In the genomic region with DNA sequence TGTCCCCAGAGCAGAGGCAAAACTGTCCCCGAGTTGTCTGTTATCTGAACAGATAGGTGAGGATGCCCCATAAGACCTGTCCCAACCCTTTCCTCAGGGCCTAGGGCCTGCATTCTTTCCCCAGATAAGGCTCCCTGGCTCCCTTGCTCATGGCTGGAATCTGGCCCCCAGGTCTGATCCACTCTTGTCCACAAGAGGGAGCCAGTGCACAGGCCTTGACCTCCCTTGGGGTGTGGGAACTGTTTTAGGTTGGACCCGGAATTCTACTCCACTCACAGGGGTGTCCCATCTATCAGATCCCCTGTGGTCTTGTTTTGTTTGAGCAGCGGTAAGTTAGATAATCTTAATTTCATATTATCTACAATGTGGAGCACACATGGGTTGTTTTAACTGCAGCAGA, we compare ENCODE assay signal across 8 mouse cellular contexts. TPM values are rescaled to one million over a fixed set of nuclear protein-coding genes. Genes with fewer than 3 reads are reported as not detected.
DNase-seq lines count a peak whose midpoint lies in the region; ATAC-seq and TF ChIP-seq lines count a peak whose summit lies in the region.

No protein-coding gene starts in this region.

- intact Hi-C loops in gastrocnemius, postnatal 36 days (cut with DNase I): loop anchor here (5.0 kb wide), 3 partner anchors 83 to 242 kb away; no protein-coding TSS in a partner anchor

- H3K9me3 ChIP-seq in limb, embryonic 14.5 days (ENCODE audit: control insufficient read depth, low read length): no peaks in the 10 kb centered on the region

- H3K4me1 ChIP-seq in limb, embryonic 14.5 days (ENCODE audit: control insufficient read depth, insufficient read depth, low read length): peaks cover 9% of the 10 kb centered on the region

- no peak for TF ChIP-seq POLR2A in limb, embryonic 14.5 days (IDR thresholded peaks at IDR 0.05; ENCODE audit: borderline replicate concordance, extremely low read depth, insufficient read depth, insufficient read length)

- H3K9ac ChIP-seq in limb, embryonic 14.5 days (ENCODE audit: low read depth, low read length, severe bottlenecking): no peak overlapping the region

- H3K4me2 ChIP-seq in limb, embryonic 14.5 days (replicated peaks; ENCODE audit: low read depth, low read length, severe bottlenecking): no peak overlapping the region

- peak; percentile 83 for DNase-seq in 3T3-L1 (ENCODE audit: low read depth, low spot score)
- peak; percentile 66 to 78 for DNase-seq in adrenal gland, adult 18-20 months (ENCODE audit: low spot score in 2 of 2)
- peak; percentile 91 for DNase-seq in embryo, embryonic 10.5 days (ENCODE audit: low spot score)
- DNase-seq in gastrocnemius, postnatal 36 days: peak; percentile 58 to 67
- DNase-seq in kidney, adult 8-10 months: peak; percentile 35 to 72
- peak; percentile 56 for DNase-seq in limb, embryonic 14.5 days (ENCODE audit: low spot score)
- peak; percentile 11 to 22 for DNase-seq in monocyte, adult 2 months (ENCODE audit: low read depth in 1 of 2, low spot score in 2 of 2)
- DNase-seq in spleen, postnatal 4 days (ENCODE audit: low spot score in 2 of 2): peak; percentile 47 to 79

- H3K36me3 ChIP-seq in limb, embryonic 14.5 days (ENCODE audit: control insufficient read depth, insufficient read depth, low read length): no peaks in the 10 kb centered on the region

- no peak for ATAC-seq in limb, embryonic 14.5 days (ENCODE audit: low FRiP score, low read depth)

- H3K27me3 ChIP-seq in limb, embryonic 14.5 days (ENCODE audit: control insufficient read depth, insufficient read depth, low read length): no peaks in the 10 kb centered on the region

- 13% methylated on average over 3 of the region's 3 CpGs for WGBS in limb, embryonic 14.5 days

- H3K4me3 ChIP-seq in limb, embryonic 14.5 days (replicated peaks; ENCODE audit: low read length): no peak overlapping the region

- H3K27ac ChIP-seq in limb, embryonic 14.5 days (replicated peaks; ENCODE audit: low read depth, low read length): no peak overlapping the region

RNA-seq across cellular contexts. Expression of gene Arhgap8, which starts 35.1 kb away (rescaled TPM):
- 1 to 10 TPM in 1 of 2 experiments, under 1 TPM in 1; 0.53 to 1.3 TPM for total RNA-seq in adrenal gland, adult 18-20 months (2021)
- under 1 TPM; 0.17 to 0.38 TPM for total RNA-seq in gastrocnemius, postnatal 36 days (2021)
- polyA plus RNA-seq in limb, embryonic 14.5 days (2012; rRNA removed): 5.2 and 5.4 TPM in 2 replicates
- polyA plus RNA-seq in limb, embryonic 14.5 days (2014; fragmentation: Nextera tagmentation; extraction: Ambion mirVana): 7.0 and 8.2 TPM in 2 replicates

Comparison
In these comparisons a context has a peak if more than half of its experiments do, and no peak if none do; other contexts are left out.
1. DNase-seq: peak in every context shown above with its lines; median percentile 91 in embryo, embryonic 10.5 days; 83 in 3T3-L1; 72 in adrenal gland, adult 18-20 months; 63 in spleen, postnatal 4 days; 62 in gastrocnemius, postnatal 36 days; 56 in limb, embryonic 14.5 days; 54 in kidney, adult 8-10 months; 16 in monocyte, adult 2 months.